Comparison of ENCODE assay signal across 8 mouse cellular contexts in the genomic region with DNA sequence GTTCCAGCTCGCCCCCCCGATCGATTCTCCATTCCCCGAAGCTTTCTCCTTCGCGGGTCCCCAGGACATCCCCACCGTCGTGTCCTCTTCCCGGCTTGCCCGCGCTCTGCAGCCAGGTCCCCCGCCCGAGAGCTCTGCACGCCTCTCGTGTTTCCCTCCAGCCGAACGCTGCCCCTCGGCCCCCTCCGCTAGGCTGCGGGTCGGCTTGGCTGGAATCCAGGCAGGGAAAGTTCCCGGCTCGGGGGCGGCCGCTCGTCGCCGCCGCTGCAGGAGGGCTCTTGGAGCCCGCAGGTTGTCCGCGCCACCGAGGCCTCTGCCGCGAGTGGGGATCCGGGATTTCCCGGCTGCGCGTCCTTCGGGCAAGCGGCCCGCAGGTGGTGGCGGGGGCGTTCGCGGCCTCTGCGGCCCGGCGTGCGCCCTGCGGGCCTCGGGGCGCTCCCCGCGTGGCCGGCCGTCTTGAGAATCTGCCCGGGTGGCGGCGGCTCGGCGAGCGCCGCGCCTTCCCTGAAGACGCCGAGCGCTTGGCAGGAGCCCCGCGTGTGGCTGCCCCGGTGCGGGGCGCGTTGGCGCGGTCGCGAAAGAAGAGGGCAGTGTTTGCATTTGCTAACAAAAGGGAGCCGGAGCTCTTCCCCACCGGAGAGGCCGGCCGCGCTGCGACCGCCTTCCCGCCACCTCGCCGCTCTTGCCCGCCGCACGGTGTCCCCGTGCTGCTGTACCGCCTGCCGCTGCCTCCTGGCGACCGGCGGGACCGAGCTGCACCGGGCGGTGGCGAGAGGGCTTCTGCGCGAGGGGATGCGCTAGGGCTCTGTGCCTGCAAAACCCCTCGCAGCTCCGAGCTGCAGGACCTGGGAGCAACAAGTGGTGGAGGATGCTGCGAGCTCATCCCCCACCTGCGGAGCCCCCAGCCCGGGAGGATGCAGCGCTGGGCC. TPM values are rescaled to one million over a fixed set of nuclear protein-coding genes. Genes with fewer than 3 reads are reported as not detected.
A peak's percentile ranks its signal among the peaks of the same experiment; 100 is the strongest.
DNase-seq lines count a peak whose midpoint lies in the region; ATAC-seq lines count a peak whose summit lies in the region.

No protein-coding gene starts in this region.

- H3K9me3 ChIP-seq in hindbrain, embryonic 13.5 days = no peaks in the 10 kb centered on the region

- H3K4me1 ChIP-seq in hindbrain, embryonic 13.5 days (replicated peaks) = peaks cover 36% of the 10 kb centered on the region

- H3K36me3 ChIP-seq in hindbrain, embryonic 13.5 days = no peaks in the 10 kb centered on the region

- peak overlapping the region; percentile 94 for H3K27ac ChIP-seq in hindbrain, embryonic 13.5 days

- peak; percentile 18 for ATAC-seq in hindbrain, embryonic 13.5 days (ENCODE audit: low FRiP score)
- ATAC-seq in erythroid progenitor cell, adult 5-6 weeks (replicated peaks; ENCODE audit: low FRiP score, poor library complexity, severe bottlenecking) = no peak

- peak overlapping the region; percentile 85 for H3K4me2 ChIP-seq in hindbrain, embryonic 13.5 days

- 0 out of 2 replicates have a peak, but pooled peaks cover 3% of the 10 kb centered on the region for H3K27me3 ChIP-seq in hindbrain, embryonic 13.5 days

- DNase-seq in R1 (ENCODE audit: low read depth, low spot score) = peak; percentile 63
- peak; percentile 86 for DNase-seq in cerebellum, adult 9-11 months
- DNase-seq in frontal cortex, postnatal 36 days (ENCODE audit: low spot score in 2 of 2) = peak; percentile 60 to 67
- peak; percentile 58 to 69 for DNase-seq in left cerebral cortex, adult 18-20 months (ENCODE audit: low spot score in 2 of 2)
- DNase-seq in lung, postnatal 25 days (ENCODE audit: low spot score) = peak; percentile 67
- DNase-seq in right cerebral cortex, adult 2 months (ENCODE audit: low spot score in 2 of 2) = peak; percentile 64 to 65

- H3K4me3 ChIP-seq in hindbrain, embryonic 13.5 days = peak overlapping the region; percentile 92

- peak overlapping the region; percentile 95 for H3K9ac ChIP-seq in hindbrain, embryonic 13.5 days

- WGBS in hindbrain, embryonic 13.5 days = under 1% methylated on average over 109 of the region's 110 CpGs

RNA-seq across cellular contexts. Expression of gene Cadm1, which starts 1.2 kb away (rescaled TPM):
- 166 and 180 TPM in 2 replicates for polyA plus RNA-seq in hindbrain, embryonic 13.5 days (2015; fragmentation: Nextera tagmentation; extraction: Ambion mirVana)
- total RNA-seq in left cerebral cortex, adult 18-20 months (2021) = 100 to 1,000 TPM; 232 to 241 TPM
- total RNA-seq in erythroid progenitor cell, adult 5-6 weeks (2015; ENCODE audit: low replicate concordance) = 3.8 and 5.8 TPM in 2 replicates
- 0.83 and 1.7 TPM in 2 replicates for total RNA-seq in erythroid progenitor cell, adult 5-6 weeks (2017; ENCODE audit: low replicate concordance)

Comparison
In these comparisons a context has a peak if more than half of its experiments do, and no peak if none do; other contexts are left out.
1. RNA of gene Cadm1, which starts 1.2 kb away (total RNA-seq): 232 to 241 TPM in left cerebral cortex, adult 18-20 months; 0.83 to 5.8 TPM in erythroid progenitor cell, adult 5-6 weeks; every median in the first group is over 10 times any median in the second.
2. Peak in every context shown above with its lines, with median percentiles within 50 percentile points of each other: DNase-seq.